In genomic region chr5:136529165-136529564, GRCm38 (mm10) we compare ENCODE assay signal across 25 mouse cellular contexts.
"Had no signal": no experiment of that assay in that cellular context is flagged by ENCODE, and none has a peak within 500 bp of the region (broad histone marks: within the 10 kb centered on the region; RNA-seq: fewer than 3 reads in every experiment).

No protein-coding gene starts in this region.

- H3K36me3 ChIP-seq: heart, embryonic 15.5 days; hindbrain, embryonic 13.5 days; hindbrain, embryonic 15.5 days; kidney, embryonic 15.5 days; limb, embryonic 13.5 days; limb, embryonic 15.5 days; liver, embryonic 12.5 days had no signal

- H3K4me2 ChIP-seq: heart, embryonic 11.5 days; heart, embryonic 13.5 days; heart, embryonic 15.5 days; hindbrain, embryonic 13.5 days; hindbrain, embryonic 15.5 days; kidney, embryonic 15.5 days; limb, embryonic 13.5 days; limb, embryonic 15.5 days; liver, embryonic 12.5 days had no signal

- ATAC-seq: hindbrain, postnatal 0 days; intestine, embryonic 16.5 days; liver, embryonic 12.5 days had no signal

- H3K27ac ChIP-seq: heart, adult 2 months; heart, embryonic 13.5 days; heart, embryonic 15.5 days; hindbrain, embryonic 13.5 days; hindbrain, embryonic 15.5 days; hindbrain, postnatal 0 days; kidney, embryonic 15.5 days; kidney, postnatal 0 days; limb, embryonic 13.5 days; limb, embryonic 15.5 days; liver, embryonic 12.5 days had no signal

- DNase-seq: gastrocnemius, postnatal 10 days; gastrocnemius, postnatal 36 days; heart, adult 11 months; heart, adult 2 months; heart, postnatal 14 days; heart, postnatal 36 days; kidney, adult 11 months; kidney, adult 8-10 months; kidney, postnatal 14 days; kidney, postnatal 36 days; layer of hippocampus, adult 9-11 months; layer of hippocampus, postnatal 36 days; left cerebral cortex, postnatal 4 days had no signal

- H3K27me3 ChIP-seq: heart, embryonic 13.5 days; heart, embryonic 15.5 days; hindbrain, embryonic 13.5 days; hindbrain, embryonic 15.5 days; kidney, embryonic 15.5 days; limb, embryonic 13.5 days; limb, embryonic 15.5 days; liver, embryonic 12.5 days had no signal

- H3K4me3 ChIP-seq: heart, adult 2 months; heart, embryonic 13.5 days; heart, embryonic 15.5 days; hindbrain, embryonic 13.5 days; hindbrain, embryonic 15.5 days; kidney, embryonic 15.5 days; limb, embryonic 13.5 days; limb, embryonic 15.5 days; liver, embryonic 12.5 days had no signal

- H3K9me3 ChIP-seq: heart, embryonic 13.5 days; heart, embryonic 15.5 days; hindbrain, embryonic 13.5 days; hindbrain, embryonic 15.5 days; kidney, embryonic 15.5 days; limb, embryonic 13.5 days; limb, embryonic 15.5 days; liver, embryonic 12.5 days had no signal

- H3K9ac ChIP-seq: heart, embryonic 13.5 days; heart, embryonic 15.5 days; hindbrain, embryonic 13.5 days; hindbrain, embryonic 15.5 days; kidney, embryonic 15.5 days; limb, embryonic 13.5 days; limb, embryonic 15.5 days; liver, embryonic 12.5 days had no signal
